Mouse (Mus musculus) c-Kit-positive CD71-positive TER-119-positive erythroid progenitor cells, embryonic 14.5 days (primary cell): ENCODE results near the gene Lrrn1.

Experiments
- DNase-seq: peaks from one replicate; pipeline ENCODE4 v3.0.0-alpha.2; 2013; ENCODE audit warnings: low spot score

Gene Lrrn1

DNA sequence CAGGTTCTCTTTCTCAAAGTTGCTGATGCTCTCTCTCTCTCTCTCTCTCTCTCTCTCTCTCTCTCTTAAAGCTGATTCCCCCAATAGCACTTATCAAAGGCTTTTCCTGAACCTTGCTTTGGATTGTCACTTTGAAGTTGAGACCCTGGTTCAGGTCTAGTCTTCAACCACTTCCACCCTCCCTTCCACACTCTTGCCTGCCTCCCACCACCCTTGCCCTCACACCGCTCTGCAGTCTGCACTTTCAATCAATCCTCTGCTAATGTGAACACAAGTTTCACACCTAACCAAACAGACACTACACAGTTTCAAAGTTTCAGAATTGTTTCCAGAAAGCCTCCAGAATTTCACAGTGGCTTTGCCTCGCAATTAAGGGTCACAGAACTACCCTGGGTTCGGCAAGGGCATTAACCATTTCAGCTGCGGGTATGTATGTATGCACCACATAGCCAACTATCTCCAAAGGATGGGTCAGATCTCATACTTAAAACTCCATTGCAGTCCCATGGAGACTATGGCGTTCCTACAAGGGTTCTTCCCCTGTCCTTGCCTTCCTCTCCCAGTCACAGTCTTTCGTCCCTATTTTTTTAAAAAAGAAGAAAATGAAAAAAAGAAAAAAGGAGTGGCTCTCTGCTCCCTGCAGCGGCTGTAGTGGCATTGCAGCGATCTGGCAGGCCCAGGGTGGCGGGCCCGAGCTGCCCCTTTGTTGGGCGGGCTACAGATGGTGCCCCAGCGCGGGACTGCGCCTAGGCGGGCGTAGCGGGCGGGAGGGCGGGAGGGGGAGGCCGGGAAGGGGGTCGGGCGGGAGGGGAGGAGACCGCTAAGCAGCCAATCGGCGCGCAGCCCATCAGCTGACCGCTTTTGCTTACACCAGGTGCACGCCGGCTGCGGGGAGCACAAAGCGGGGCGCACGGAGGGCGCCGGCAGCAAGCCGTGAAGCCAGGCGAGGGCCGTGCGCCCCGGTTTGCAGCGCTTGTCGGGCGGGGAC is at the start of gene Lrrn1:
Gene Lrrn1 (plus strand): TSS at position 892 of the 988 bp plus-strand sequence.
- DNase-seq: no peak

DNA sequence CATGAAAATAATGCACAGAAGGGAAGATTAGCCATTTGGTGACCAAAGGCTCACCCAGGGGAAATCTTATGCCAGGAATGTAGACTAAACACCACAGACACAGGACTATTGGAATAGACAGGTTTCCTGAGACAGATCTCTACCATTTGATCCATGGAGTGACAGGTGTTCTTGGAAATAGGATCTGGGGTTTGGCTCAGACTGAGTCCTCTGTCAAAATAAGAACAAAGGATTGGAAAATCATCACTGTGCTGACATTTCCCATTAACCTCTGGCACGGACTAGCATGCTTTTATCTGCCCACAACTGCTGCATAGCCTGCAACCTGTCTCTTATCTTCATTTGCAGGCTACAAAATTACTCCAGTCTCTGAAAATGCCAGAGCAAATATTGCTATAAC is 35.1 kb upstream of the Lrrn1 start:
- DNase-seq: no peak

DNA sequence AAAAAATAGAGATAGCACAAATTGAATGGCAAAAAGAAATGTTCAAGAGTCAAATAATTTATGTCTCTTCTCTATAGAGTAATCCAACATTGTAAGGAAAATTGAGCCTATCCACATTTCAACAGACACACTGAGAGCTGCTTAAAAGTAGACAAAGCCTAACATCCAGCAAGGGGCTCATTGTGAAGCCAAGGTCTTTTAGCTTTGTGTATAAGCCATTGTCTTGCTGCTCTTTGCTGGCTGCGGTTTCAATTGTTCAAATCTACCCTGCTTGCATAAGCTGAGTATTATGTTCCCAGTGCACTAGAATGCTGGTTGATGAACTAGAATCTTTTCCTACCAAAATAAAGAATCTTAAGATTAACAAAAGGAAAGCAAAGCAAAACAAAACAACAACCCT is 33.7 kb upstream of the Lrrn1 start:
- no peak for DNase-seq

DNA sequence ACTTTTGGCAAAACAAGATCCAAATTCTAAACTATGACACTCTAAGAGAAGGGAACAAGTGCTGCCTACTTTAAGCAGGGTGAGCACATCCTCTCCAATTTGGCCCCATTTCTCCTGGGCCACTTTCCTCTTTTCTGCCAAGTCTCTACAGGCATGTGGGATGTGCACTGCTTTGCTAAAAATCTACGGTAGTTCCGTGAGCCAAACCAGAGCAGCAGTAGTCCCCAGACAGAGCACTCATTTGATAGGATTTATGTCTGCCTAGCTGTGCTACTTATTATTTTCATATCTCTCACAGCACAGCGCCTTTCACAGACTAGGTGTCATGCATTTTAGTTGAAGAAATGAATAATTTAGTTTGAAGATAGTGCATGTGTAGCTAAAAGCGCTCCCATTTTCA is 15.9 kb upstream of the Lrrn1 start:
- no peak for DNase-seq

DNA sequence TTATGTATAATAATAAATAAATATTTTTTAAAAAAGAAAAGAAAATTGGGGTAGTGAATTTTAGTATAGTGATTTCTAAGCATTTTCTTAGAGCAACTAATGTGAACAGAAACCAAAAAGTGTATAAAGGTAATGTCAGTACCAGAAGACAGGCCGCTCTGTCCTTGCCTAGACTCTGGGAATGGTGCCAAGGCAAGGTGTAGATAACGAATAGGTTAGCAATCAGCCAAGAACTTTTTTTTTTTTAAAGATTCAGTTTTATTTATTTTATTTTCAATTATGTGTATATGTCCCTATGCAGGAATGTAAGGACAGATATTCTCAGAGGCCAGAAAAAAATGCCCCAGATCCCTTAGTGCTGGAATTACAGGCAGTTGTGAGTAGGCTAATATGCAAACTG is 5.6 kb upstream of the Lrrn1 start:
- DNase-seq: no peak

DNA sequence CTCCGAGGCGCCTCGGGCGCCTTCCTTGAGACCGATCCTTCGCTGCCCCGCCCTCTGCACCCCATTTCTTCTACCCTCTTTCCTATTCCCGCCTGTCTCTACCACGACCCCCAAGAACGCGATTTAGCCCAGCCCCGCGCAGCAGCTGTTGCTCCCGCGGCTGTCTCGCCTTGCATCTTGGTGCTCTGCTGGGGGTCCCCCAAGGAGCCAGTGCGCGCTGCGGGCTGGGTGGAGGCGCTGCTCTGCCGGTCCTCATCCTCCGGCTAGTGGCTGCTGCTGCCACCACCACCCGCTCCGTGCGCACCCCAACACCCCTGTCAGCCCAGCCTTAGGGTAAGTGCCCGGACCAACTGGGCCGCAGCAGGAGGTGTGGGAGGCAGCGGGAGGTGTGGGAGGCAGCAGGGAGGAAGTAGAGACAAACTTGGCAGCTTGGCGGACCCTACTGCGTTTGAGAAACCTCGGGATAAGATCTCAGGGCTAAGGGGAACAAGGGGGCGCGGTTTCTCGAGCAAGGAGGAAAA is 403 bp downstream of the Lrrn1 start:
- DNase-seq: no peak

DNA sequence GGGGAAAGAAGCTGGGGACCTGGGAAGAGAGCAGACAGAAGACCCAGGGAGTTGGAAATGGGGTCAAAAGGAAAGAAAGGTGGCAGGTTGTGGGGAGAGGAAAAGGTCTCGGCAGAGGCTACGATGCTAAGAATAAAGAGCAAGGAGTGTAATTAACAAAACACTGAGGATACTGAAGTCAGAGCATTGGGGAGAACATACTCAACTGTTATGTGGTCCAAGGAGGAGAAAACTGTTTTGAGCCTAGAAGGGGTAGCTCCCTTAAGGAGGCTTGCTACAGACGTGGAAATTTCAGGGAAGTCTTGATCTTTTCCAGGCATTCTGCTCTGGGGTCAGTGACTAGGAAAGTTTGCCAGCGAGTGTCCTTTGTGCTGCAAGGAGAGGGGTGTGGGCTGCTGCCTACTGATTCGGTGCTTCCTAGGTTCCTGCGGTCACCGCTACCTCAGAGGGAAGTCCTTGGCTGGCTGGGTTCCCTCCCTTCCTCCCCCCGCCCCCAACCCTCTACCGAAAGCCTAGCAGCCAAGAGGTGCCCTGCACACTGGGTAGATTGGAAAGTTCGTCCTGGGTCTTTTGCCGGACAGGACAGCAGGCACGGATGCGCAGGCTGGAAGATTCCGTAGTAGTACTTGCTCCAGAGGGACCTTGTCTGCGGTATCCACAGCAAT is 1.2 kb downstream of the Lrrn1 start:
- no peak for DNase-seq

DNA sequence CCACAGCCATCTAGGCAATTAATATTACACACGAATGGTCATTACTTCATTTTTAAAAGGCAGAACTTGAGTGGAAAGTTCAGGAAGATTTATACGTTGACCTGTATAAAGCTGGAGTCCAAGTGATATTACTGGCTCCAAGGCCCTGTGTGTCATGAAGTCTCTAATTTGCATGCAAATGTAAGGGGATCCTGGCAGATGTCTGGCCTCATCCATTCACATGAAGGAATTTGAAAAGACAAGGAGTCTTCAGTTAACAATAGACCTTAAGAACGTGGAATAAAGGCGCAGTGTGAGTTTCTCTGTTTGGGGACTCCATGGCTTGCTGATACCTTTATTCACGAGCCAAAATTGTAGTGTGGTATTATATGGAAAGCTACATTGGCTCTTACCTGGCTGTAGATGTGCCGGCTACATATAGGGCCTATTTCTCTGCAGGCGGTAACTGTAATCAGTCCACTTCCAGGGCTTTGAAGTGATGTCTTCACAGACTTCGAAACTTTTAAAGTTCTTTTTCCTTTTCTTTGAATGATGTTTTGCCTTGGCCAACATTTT is 2.0 kb downstream of the Lrrn1 start:
- no peak for DNase-seq

DNA sequence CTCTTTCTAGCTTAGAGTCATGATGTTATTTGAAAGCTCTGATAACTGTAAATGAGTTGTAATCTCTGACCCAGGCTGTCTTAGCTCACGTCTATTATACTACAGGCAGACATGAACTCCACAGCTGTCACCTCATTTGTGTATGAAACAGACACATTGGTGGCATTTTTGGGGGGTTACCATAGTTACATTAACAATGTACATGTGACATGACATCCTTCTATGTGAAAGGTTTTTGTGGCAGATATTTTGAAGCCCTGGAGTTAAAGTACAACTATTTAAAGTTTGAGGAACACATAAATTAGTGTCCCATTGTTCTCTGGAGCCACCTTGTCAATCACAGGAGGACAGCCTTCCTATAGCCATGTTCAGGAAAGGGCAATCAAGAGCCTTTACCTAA is 5.0 kb downstream of the Lrrn1 start:
- DNase-seq: no peak

DNA sequence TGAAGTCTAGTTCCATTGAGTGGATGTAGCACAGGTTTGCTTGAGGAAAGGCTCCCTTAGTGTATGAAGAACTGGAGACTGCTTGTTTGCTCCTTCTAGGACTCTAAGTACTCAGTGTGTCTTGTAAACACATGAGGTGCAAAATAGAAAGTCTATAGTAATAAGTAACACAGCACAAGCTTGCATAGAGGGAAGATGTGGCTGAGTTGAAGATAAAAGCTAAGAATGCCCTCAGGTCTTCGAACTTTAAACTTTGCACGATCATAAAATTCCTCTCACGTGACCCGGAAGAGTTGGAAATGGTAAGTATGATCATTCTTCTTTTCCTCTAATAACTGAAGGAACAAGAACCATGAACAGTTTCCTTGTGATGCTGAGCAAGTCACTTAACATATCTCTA is 7.1 kb downstream of the Lrrn1 start:
- no peak for DNase-seq

DNA sequence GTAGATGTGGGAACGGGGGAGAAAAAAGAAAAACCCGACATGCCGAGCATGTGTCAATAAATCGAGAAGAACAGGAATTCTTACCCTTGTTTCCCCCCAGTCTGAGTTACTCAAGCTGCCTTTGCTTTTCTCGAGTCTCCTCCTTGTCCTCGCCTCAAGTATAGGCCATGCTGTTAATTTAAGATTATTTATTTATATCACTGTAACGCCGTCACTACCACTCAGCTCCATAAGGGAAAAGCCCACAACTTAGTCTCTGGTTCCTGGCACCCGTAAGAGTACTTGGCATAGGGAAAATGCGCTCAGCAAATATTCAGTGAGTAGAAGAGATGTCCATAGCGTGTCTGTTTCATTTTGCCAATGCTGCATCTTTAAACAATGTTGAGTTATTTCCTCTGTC is 11.7 kb downstream of the Lrrn1 start:
- no peak for DNase-seq

DNA sequence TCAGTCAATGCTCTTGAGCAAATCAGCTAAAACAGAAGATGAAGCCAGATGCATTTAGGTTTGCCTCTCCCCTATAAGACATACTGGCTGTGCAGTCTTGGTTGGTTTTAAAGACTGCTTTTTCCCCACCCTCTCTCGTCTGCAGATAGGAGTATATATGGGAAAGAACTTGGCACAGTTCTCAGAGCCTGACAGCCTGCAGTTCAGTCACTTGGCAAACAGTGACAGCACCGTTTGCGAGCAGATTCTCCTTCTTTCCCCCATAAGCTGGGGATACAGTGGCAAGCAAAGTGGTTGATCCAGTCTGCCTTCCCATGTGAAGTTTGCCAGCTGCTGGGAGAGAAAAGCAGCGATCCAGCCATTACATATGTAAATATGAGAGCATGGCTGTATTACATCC is 12.3 kb downstream of the Lrrn1 start:
- no peak for DNase-seq

DNA sequence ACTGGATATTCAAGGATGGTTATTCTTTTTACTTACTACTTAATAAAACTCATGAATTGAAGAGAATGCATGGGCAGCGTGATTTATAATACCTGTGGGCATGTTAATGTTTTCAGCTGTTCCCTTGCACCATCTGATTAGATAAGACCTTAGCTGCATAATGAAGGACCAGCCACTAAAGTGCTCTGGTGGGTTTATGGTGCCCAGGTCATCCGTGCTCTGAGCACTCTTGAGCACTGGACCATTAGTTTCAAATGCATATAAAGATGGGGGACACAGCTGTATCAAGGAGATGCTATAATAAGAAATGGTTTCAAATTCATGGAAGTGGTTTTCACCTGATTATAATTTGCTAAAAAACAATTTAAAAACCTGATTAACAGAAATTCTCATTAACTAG is 16.7 kb downstream of the Lrrn1 start:
- DNase-seq: no peak

DNA sequence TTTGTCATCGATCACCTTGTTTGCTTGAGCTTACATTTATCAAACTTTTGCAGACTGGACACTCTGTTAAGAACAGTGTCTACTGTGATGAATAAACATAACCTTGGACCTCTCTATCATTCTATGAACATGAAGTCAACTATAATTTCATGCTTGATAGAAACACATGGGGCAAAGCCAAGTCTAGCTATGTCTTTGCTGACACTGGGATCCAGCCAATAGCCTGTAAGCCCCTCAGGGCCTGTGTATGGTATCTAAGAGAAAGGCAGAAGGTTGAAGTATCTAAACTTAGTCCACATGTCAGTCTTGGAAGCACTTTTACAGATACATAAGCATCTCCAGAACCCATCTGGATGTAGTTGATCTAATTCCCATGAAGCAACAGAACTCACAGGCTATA is 22.9 kb downstream of the Lrrn1 start:
- no peak for DNase-seq

DNA sequence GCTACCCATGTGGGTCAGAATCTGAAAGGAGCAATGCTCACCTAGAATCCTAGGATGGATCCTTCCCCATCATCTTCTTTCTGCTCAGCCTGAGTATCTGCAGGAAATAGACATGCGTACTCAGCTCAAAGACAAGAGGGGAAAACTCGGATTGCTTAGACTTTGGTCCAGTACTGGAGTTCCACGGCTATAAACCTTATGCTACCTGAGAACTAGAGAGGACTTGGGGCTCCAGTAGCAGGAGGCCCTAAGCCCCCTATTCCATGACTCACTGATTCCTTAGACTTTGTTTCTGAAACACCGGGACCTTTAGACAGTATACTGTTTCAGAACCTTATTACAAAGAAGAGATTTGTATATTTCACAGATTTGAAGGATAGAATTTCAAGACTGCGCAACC is 25.8 kb downstream of the Lrrn1 start:
- no peak for DNase-seq

DNA sequence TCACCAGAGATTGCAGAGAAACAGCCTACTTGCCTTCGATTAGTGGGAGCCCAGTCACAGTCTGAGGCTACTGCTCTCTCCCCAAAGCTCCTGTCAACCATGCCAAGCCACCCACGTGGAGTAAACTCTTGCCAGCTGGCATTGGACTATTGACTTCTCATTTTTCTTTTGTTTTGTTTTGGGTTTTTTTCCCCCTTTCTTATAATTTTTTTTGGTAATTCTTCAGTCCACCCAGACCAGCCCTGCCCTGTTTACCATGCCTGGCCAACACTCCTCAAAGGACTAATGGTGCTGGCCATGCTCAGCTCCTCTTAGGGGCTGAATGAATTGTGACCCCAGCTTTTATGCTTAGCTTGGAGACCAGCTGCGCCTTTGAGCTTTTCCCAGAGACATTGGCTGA is 27.4 kb downstream of the Lrrn1 start:
- no peak for DNase-seq

DNA sequence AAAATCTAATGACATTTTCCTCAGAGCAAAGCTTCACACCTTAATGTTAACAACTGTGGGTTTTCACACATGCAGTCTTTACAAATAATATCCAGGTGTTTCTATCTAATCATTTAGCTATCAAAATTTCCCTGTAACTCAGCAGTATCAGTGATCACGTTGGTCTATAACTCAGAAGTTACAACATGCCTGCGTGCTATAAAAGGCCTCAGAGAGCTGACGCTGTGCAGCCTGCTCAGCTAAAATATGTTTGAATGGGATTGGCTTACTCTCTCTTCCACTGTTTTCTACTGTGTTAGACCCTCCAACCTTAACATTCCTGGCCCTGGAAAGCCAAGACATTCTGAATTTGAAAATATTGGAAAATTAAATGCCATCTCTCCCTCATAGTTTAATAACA is 28.2 kb downstream of the Lrrn1 start:
- DNase-seq: no peak

DNA sequence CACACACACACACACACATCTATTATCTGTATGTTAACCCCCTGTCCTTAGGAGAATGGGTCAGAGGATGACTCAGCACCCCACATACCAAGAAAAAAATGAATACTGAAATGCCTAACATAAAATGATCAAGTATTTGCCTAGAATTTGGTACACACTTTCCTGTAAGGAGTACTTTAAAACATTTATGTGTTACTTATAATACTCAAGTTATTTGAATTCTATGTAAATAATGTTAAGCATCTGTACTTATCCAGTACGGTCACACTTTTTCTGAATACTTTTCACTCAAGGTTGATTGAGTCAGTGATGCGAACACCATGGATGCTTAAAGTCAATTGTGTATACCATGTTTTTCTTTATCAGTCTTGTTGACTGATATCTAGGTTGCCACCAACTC is 32.7 kb downstream of the Lrrn1 start:
- DNase-seq: no peak

DNA sequence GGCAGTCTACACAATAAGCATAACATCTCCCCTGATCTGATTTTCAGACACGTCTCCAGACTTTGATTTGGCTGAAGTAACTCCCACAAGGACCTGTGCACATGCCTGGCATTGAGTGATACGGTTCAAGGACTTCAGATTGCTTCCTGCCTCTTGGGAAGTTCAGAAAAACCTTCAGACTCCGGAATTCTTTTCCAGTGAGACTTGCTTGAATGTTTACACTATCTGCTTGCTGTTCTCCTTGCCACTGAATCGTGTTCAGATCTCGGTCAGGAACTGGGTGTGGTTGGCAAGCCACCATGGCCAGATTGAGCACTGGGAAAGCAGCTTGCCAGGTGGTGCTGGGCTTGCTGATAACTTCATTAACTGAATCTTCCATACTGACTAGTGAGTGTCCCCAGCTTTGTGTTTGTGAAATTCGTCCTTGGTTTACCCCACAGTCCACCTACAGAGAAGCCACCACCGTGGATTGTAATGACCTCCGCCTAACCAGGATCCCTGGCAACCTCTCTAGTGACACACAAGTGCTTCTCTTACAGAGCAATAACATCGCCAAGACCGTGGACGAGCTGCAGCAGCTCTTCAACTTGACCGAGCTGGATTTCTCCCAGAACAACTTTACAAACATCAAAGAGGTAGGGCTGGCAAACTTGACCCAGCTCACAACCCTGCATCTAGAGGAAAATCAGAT is 37.5 kb downstream of the Lrrn1 start:
- DNase-seq: no peak

DNA sequence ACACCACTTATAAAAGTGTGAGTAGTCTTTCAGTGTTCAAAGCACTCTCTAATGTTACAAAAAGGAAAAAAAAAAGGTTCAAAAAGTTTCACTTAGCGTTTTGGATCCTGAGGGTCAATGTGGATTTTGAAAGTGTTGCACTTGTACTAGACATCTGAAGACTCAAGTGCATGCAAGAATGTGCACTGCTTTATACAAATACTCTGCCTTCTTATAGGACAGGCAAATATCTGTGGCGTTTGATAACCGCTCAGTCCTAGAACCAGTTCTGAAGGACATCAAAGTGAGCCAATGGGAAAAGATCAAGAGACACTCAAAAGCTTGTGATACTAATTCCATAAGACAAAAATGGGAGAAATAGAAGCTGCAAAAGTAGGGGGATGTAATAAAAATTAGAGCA is 45.0 kb downstream of the Lrrn1 start:
- no peak for DNase-seq

DNA sequence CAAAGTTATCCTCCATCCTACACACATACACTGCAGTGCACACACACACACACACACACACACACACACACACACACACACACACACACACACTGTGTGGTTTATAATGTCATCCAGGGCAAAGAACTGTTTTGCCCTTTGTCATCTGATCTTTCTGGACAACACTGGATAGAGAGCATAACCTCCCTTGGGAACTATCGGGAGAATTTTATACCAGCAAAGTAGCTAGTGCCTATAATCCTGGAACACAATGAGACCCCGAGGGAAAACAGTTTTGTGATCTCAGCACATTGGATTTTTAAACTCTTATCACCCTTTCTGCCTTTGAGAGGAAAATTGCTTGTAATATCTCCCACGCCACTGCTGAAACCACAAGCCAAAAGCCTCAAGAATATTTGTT is 45.8 kb downstream of the Lrrn1 start:
- DNase-seq: no peak

DNA sequence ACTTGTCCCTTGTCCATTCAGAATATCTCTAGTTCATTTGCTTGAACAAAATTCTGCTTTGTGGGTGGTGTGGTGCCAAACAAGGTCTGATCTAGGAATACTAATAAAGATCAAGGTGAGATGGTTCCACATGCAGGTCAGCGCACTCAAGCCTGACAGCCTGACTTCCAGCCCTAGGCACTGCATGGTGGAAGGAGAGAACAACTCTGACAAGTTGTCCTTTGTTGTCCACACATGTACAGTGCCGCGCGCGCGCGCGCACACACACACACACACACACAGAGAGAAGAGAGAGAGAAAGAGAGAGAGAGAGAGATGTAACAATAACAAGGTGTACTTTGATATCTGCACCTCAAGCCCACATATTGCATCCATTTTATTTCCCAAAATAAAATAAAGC is 47.7 kb downstream of the Lrrn1 start:
- DNase-seq: no peak
